In genomic region chr2:91081775-91082695, GRCm38 (mm10) we compare ENCODE assay signal across 11 mouse cellular contexts. TPM values are rescaled to one million over a fixed set of nuclear protein-coding genes. Genes with fewer than 3 reads are reported as not detected.
A peak's percentile ranks its signal among the peaks of the same experiment; 100 is the strongest.
DNase-seq lines count a peak whose midpoint lies in the region; ATAC-seq lines count a peak whose summit lies in the region.
"Had no signal": no experiment of that assay in that cellular context is flagged by ENCODE, and none has a peak within 500 bp of the region (broad histone marks: within the 10 kb centered on the region; RNA-seq: fewer than 3 reads in every experiment).

Spi1 (plus strand) TSS chr2:91082390.

- no peak within 1 kb of the TSS for H3K4me2 ChIP-seq in heart, embryonic 13.5 days
- H3K4me2 ChIP-seq in neural tube, embryonic 13.5 days: no peak within 1 kb of the TSS
- no peak within 1 kb of the TSS for H3K4me2 ChIP-seq in heart, embryonic 16.5 days (ENCODE audit: low read depth, low read length)
- no peak within 1 kb of the TSS for H3K4me2 ChIP-seq in forebrain, embryonic 16.5 days (ENCODE audit: low read length)
- H3K4me2 ChIP-seq: intestine, embryonic 15.5 days had no signal

- no peaks in the 10 kb centered on the region for H3K36me3 ChIP-seq in heart, embryonic 13.5 days
- H3K36me3 ChIP-seq in neural tube, embryonic 13.5 days: no peaks in the 10 kb centered on the region
- no peaks in the 10 kb centered on the region for H3K36me3 ChIP-seq in heart, embryonic 16.5 days (ENCODE audit: control insufficient read depth, insufficient read depth)
- H3K36me3 ChIP-seq in forebrain, embryonic 16.5 days (ENCODE audit: control insufficient read depth, insufficient read depth): no peaks in the 10 kb centered on the region
- H3K36me3 ChIP-seq: intestine, embryonic 15.5 days had no signal

- H3K9me3 ChIP-seq in heart, embryonic 13.5 days: no peaks in the 10 kb centered on the region
- H3K9me3 ChIP-seq in neural tube, embryonic 13.5 days: no peaks in the 10 kb centered on the region
- H3K9me3 ChIP-seq in heart, embryonic 16.5 days (replicated peaks; ENCODE audit: control insufficient read depth, low read length): no peaks in the 10 kb centered on the region
- no peaks in the 10 kb centered on the region for H3K9me3 ChIP-seq in forebrain, embryonic 16.5 days (ENCODE audit: control insufficient read depth, low read length)
- H3K9me3 ChIP-seq: intestine, embryonic 15.5 days had no signal

- intact Hi-C loops in heart, postnatal 10 days (cut with DNase I): no loop called here

- H3K4me3 ChIP-seq in heart, embryonic 13.5 days: no peak within 1 kb of the TSS
- no peak within 1 kb of the TSS for H3K4me3 ChIP-seq in neural tube, embryonic 13.5 days
- no peak within 1 kb of the TSS for H3K4me3 ChIP-seq in heart, embryonic 16.5 days (ENCODE audit: low read length)
- H3K4me3 ChIP-seq in forebrain, embryonic 16.5 days (replicated peaks; ENCODE audit: low read length): no peak within 1 kb of the TSS
- H3K4me3 ChIP-seq: intestine, embryonic 15.5 days had no signal

- H3K9ac ChIP-seq in heart, embryonic 13.5 days: 0 out of 2 replicates have a peak within 1 kb of the TSS, but pooled peaks have one; percentile 19
- H3K9ac ChIP-seq in neural tube, embryonic 13.5 days: no peak within 1 kb of the TSS
- H3K9ac ChIP-seq in heart, embryonic 16.5 days (ENCODE audit: low read length): no peak within 1 kb of the TSS
- no peak within 1 kb of the TSS for H3K9ac ChIP-seq in forebrain, embryonic 16.5 days (replicated peaks; ENCODE audit: low read depth, low read length)
- H3K9ac ChIP-seq: intestine, embryonic 15.5 days had no signal

- peaks cover 14% of the 10 kb centered on the region for H3K4me1 ChIP-seq in heart, embryonic 13.5 days
- peaks cover 13% of the 10 kb centered on the region for H3K4me1 ChIP-seq in neural tube, embryonic 13.5 days (replicated peaks)
- H3K4me1 ChIP-seq in heart, embryonic 16.5 days (ENCODE audit: control insufficient read depth, insufficient read depth, low read length): peaks cover 7% of the 10 kb centered on the region; the same call in 1 of the 2 replicates
- peaks cover 8% of the 10 kb centered on the region for H3K4me1 ChIP-seq in forebrain, embryonic 16.5 days (replicated peaks; ENCODE audit: control insufficient read depth, insufficient read depth, low read length)

- no peak for DNase-seq in heart, postnatal 10 days
- no peak for DNase-seq in neural tube, embryonic 10.5 days (ENCODE audit: extremely low spot score, low spot score)
- no peak for DNase-seq in spleen, adult 12 weeks (ENCODE audit: low spot score)
- DNase-seq: cerebellum, adult 9-10 months had no signal

- peak within 1 kb of the TSS; percentile 45; the same call in 1 of the 2 replicates for H3K27ac ChIP-seq in heart, embryonic 13.5 days (replicated peaks)
- peak within 1 kb of the TSS; percentile 9; the same call in 1 of the 2 replicates for H3K27ac ChIP-seq in neural tube, embryonic 13.5 days (replicated peaks)
- H3K27ac ChIP-seq in heart, embryonic 16.5 days (ENCODE audit: low read length): peak within 1 kb of the TSS; percentile 46
- H3K27ac ChIP-seq in forebrain, embryonic 16.5 days (ENCODE audit: low read length): no peak within 1 kb of the TSS
- H3K27ac ChIP-seq: intestine, embryonic 15.5 days had no signal

- no peak for ATAC-seq in heart, embryonic 13.5 days (ENCODE audit: extremely low read depth, insufficient number of reproducible peaks, low FRiP score, low TSS enrichment)
- ATAC-seq in neural tube, embryonic 13.5 days (ENCODE audit: low read depth): no peak
- ATAC-seq in heart, embryonic 16.5 days (replicated peaks; ENCODE audit: extremely low read depth, insufficient read depth, low FRiP score): no peak
- 0 out of 2 replicates have a peak, but pooled peaks have one; percentile 2 for ATAC-seq in monocyte, adult 5-6 weeks (replicated peaks; ENCODE audit: insufficient number of reproducible peaks, low FRiP score, low TSS enrichment, poor library complexity, severe bottlenecking)
- no peak for ATAC-seq in forebrain, embryonic 16.5 days
- ATAC-seq: forebrain, embryonic 14.5 days had no signal

- no peaks in the 10 kb centered on the region; the same call in 1 of the 2 replicates for H3K27me3 ChIP-seq in heart, embryonic 13.5 days (replicated peaks)
- no peaks in the 10 kb centered on the region for H3K27me3 ChIP-seq in neural tube, embryonic 13.5 days
- no peaks in the 10 kb centered on the region for H3K27me3 ChIP-seq in heart, embryonic 16.5 days (ENCODE audit: control insufficient read depth, insufficient read depth, low read length)
- H3K27me3 ChIP-seq in forebrain, embryonic 16.5 days (replicated peaks; ENCODE audit: control insufficient read depth, insufficient read depth, low read length): no peaks in the 10 kb centered on the region
- H3K27me3 ChIP-seq: intestine, embryonic 15.5 days had no signal

- WGBS in heart, embryonic 13.5 days: 70% methylated on average over 13 of the region's 13 CpGs
- 81% methylated on average over 13 of the region's 13 CpGs for WGBS in neural tube, embryonic 13.5 days
- 73% methylated on average over 13 of the region's 13 CpGs for WGBS in heart, embryonic 16.5 days
- WGBS in forebrain, embryonic 16.5 days: 86% methylated on average over 13 of the region's 13 CpGs

RNA-seq across cellular contexts. Expression of gene Spi1, which starts in this region (rescaled TPM):
- 3.5 and 3.9 TPM in 2 replicates for polyA plus RNA-seq in heart, embryonic 13.5 days (2015; fragmentation: Nextera tagmentation; extraction: Ambion mirVana)
- total RNA-seq in heart, postnatal 10 days (2021): 1 to 10 TPM; 2.3 to 3.0 TPM
- 5.2 and 6.0 TPM in 2 replicates for polyA plus RNA-seq in neural tube, embryonic 13.5 days (2015; fragmentation: Nextera tagmentation; extraction: Ambion mirVana)
- 3.6 and 5.2 TPM in 2 replicates for polyA plus RNA-seq in heart, embryonic 16.5 days (2015; fragmentation: Nextera tagmentation; extraction: Ambion mirVana)
- total RNA-seq in monocyte, adult 5-6 weeks (2017): 306 to 616 TPM (median 505 TPM) in 3 replicates
- polyA plus RNA-seq in forebrain, embryonic 16.5 days (2015; fragmentation: Nextera tagmentation; extraction: Ambion mirVana): 1.7 and 1.9 TPM in 2 replicates

Comparison
In these comparisons a context has a peak if more than half of its experiments do, and no peak if none do; other contexts are left out.
1. RNA of gene Spi1 (total RNA-seq): 306 to 616 TPM in monocyte, adult 5-6 weeks; 2.3 to 3.0 TPM in heart, postnatal 10 days; every median in the first group is over 10 times any median in the second.